Mouse (Mus musculus): ENCODE results near the gene Rab1b. TPM values are rescaled to one million over a fixed set of nuclear protein-coding genes. Genes with fewer than 3 reads are reported as not detected.

Rab1b gene
- polyA plus RNA-seq, 1 experiment: 208 TPM

DNA sequence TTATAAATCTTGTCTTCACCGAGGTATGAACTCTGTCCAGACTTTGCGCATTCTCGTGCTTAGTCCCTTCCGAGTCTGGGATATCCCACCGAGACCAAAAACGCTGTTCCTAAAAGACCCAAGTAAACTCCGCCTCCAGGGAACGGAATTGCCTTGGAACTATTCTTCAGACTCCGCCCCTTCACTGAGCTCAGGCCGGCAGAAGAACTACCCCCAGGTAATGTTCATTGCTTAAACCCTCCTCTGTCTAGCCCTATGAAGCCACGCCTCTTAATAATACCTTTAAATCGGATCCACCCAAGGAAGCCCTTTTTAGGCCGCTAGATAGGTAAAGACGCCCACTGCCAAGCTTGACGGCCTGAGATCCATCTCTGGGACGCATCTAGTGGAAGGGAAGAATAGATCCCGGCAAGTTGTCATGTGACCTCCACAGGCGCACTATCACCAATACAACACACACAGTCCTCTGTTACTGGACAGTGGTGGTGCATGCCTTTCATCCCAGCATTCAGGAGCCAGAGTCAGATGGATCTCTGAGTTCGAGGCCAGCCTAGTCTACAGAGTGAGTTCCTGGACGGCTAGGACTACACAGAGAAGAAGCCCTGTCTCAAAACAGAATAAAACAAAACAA is 34.4 kb downstream of the Rab1b start:
- DNase-seq (ENCODE audit: extremely low spot score in 1 of 2, low spot score in 1 of 2): no peak

DNA sequence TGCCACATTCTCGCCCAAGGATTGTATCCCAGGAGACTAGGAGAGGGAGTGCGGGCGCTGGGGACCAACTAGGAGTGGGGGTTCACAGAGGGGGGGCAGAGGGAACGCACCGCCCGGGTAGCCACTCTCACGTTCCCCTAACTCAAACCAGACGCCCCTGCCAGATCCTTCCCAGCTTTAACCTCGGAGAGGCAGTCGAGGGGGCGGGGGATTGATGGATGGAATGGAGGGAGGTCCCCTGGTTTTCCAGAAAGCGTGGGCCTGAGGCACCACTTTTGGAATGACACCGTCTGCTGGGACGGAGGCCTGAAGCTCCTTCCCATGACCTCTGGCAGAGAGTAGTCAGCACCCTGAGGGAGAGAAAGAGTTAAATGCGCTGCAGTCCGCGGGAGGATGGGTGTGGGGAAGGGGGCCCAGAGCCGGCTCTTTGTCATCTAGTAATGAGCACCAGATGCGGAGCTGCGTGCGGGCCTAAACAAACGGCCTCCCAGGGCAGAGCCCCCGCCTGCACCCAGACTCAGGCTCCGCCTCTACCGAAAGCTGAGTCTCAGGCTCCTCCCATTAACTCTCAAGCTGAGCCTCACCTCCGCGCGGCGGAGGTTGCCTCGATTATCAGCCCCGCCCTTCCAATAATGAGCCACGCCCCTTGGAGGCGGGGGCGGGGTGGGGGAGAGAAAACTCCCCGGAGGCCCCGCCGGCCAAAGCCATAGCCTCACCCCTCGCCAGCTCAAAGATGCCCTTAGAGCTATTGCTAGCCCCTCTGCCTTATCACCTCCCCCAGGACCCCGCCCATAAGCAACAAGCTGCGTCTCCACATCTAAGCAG is 35.1 kb downstream of the Rab1b start:
- no peak for DNase-seq (ENCODE audit: extremely low spot score in 1 of 2, low spot score in 1 of 2)

DNA sequence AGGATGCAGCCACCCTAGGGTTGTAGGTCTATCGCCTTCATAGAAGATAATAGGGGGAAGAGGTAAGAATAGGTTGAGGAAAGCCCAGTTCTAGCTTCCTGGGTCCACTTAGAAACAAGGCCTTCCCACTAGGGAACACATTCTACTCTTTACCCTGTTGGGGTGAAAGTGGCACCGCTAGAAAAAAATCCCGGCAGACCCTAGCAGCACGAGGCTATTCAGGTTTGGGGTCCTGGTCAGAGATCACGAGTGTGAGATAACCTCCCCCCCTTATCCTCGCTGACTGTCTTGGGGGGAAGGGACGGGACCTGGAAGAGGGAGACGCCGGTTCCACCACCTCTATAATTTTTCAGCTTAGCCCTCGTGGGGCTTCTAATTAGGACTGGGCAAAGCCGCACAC is 35.8 kb downstream of the Rab1b start:
- DNase-seq (ENCODE audit: extremely low spot score in 1 of 2, low spot score in 1 of 2): no peak

DNA sequence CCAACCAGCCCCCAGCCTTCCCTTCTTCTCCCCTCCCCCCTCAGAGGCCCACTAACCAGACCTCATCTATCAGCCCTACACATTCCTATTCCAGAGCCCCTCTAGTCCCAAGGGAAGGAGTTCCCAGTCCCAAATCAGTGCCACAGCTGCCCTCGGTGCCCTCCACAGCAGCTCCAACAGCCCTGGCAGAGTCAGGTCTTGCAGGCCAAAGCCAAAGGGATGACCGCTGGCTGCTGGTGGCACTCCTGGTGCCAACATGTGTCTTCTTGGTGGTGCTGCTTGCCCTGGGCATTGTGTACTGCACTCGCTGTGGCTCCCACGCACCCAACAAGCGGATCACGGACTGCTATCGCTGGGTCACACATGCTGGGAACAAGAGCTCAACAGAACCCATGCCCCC is 36.9 kb downstream of the Rab1b start:
- DNase-seq (ENCODE audit: extremely low spot score in 1 of 2, low spot score in 1 of 2): no peak

DNA sequence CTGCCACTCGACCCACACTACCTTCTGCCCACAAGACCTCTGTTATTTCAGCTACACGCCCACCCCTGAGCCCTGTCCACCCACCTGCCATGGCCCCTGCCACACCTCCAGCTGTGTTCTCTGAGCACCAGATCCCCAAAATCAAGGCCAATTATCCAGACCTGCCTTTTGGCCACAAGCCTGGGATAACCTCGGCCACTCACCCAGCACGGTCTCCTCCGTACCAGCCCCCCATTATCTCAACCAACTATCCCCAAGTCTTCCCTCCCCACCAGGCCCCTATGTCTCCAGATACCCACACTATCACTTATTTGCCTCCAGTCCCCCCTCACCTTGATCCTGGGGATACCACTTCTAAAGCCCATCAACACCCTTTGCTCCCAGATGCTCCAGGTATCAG is 37.4 kb downstream of the Rab1b start:
- DNase-seq (ENCODE audit: extremely low spot score in 1 of 2, low spot score in 1 of 2): no peak

DNA sequence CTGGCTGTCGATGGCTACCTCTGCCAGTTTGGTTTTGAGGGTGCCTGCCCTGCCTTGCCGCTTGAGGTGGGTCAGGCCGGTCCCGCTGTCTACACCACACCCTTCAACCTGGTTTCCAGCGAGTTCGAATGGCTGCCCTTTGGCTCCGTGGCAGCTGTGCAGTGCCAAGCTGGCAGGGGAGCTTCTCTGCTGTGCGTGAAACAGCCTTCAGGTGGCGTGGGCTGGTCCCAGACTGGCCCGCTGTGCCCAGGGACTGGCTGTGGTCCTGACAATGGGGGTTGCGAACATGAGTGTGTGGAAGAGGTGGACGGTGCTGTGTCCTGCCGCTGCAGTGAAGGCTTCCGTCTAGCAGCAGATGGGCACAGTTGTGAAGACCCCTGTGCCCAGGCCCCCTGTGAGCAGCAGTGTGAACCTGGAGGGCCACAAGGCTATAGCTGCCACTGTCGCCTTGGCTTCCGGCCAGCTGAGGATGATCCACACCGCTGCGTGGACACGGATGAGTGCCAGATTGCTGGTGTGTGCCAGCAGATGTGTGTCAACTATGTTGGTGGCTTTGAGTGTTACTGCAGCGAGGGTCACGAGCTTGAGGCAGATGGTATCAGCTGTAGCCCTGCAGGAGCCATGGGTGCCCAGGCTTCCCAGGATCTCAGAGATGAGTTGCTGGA is 38.2 kb downstream of the Rab1b start:
- no peak for DNase-seq (ENCODE audit: extremely low spot score in 1 of 2, low spot score in 1 of 2)

DNA sequence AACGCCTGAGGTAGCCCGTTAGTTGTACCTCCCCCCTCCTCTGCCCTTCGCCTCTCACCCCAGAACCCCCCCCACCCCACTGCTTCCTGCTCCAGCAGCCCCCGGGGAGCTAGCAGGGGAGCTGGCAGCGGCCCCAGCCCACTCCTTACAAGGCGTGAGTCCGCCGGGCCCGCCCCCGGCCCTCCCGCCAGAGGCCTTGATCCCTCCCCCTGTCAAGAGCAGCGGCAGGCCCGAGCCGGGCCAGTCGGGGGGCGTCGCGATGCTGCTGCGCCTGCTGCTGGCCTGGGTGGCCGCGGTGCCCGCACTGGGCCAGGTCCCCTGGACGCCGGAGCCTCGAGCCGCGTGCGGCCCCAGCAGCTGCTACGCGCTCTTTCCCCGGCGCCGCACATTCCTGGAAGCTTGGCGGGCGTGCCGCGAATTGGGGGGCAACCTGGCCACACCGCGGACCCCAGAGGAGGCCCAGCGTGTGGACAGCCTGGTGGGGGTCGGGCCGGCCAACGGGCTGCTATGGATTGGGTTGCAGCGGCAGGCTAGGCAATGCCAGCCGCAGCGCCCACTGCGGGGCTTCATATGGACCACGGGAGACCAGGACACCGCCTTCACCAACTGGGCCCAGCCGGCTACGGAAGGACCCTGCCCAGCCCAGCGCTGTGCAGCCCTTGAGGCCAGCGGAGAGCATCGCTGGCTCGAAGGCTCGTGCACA is 38.9 kb downstream of the Rab1b start, which contains the start of gene Cd248:
Gene Cd248, plus strand, starts transcription at position 212 of the 703 bp plus-strand sequence.
- no peak for DNase-seq (ENCODE audit: extremely low spot score in 1 of 2, low spot score in 1 of 2)

DNA sequence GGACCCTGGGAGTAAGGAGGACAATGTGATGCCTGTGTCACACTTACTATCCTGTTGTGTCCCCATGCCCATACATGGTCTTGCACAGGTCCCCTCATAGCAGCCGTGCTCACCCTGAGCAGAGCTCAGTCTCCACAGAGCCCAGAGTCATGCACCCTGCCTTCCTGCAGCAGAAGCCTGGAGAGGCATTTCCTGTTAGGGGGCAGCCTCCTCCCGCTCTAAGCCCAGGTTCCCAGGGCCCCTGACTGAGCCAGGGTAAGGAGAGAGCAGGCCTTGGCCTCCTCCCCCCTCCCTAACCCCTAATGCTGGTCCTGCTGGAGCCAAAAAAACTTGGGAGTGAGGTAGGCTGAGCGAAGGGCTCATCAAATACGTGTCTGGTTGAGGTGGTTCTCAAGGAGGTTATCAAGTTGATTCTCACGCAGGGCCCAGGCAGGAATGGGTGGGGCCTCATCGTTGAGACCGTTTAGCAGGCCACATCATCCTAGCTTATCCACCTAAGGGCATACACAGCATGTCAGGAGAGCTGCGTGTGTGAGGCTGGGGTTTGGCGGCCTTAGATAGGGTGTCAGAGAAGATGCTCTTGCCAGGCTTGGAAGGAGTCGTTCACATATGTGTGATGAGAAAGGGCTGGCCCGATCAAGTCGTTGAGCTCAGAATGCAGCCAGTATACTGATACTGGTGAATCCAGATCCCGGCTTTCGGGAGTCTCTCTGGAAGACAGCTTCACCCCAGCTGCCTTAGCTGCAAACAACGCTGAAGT is 39.7 kb downstream of the Rab1b start:
- no peak for DNase-seq (ENCODE audit: extremely low spot score in 1 of 2, low spot score in 1 of 2)

DNA sequence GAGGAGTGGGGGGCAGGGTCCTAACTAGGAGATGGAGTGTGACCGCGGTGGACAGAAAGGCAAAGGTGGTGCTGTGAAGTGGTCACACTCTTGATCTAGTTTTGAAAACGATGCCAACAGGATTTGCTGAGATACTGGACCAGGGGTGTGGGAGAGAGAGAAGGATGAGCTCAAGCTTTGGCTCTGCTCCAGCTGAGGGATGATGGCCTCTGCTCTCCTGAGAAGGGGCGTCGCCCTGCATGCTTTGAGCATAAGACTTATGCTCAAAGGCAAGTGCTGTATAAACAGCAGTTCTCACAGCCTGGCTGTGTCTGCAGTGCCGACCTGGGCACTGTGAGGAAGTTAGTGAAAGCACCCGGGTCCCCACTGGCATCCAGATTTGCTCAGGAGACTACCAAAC is 41.8 kb downstream of the Rab1b start:
- DNase-seq (ENCODE audit: extremely low spot score in 1 of 2, low spot score in 1 of 2): no peak

DNA sequence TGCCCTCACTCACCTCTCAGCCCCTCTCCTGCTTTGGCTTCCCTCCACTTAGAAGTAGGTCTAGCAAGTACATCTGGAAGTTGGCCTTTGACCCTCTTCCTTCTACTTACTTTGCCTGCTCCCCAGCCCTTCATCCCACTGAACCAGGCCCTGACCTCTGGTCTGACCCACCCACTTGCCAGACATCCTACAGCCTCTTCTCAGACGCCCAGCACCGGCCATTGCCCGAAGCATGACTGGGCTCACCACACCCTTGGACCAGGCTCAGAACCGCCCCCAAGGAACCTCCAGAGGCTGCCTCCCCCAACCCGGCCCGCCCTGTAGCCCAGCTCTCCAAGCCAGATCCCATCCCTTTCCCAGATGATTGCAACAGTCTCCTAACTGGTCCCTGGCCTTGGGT is 44.4 kb downstream of the Rab1b start:
- no peak for DNase-seq (ENCODE audit: extremely low spot score in 1 of 2, low spot score in 1 of 2)

DNA sequence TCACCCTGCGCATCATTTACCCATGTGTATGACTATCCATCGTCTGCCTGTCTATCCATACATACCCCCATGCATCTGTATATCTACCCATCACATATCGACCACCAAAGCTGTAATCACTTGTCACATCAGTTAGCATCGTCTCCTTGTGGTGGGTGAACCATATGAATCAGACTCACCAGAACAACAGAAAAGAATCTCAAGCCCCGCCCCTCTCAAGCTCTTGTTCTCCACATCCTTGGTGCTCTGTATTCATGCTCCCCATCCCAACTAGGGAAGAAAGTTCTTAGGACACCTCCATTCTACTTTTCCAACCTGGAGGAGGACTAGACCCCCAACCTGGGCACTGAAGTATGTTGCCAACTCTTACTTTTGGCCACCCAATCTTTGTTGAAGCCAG is 44.8 kb downstream of the Rab1b start:
- DNase-seq (ENCODE audit: extremely low spot score in 1 of 2, low spot score in 1 of 2): no peak

DNA sequence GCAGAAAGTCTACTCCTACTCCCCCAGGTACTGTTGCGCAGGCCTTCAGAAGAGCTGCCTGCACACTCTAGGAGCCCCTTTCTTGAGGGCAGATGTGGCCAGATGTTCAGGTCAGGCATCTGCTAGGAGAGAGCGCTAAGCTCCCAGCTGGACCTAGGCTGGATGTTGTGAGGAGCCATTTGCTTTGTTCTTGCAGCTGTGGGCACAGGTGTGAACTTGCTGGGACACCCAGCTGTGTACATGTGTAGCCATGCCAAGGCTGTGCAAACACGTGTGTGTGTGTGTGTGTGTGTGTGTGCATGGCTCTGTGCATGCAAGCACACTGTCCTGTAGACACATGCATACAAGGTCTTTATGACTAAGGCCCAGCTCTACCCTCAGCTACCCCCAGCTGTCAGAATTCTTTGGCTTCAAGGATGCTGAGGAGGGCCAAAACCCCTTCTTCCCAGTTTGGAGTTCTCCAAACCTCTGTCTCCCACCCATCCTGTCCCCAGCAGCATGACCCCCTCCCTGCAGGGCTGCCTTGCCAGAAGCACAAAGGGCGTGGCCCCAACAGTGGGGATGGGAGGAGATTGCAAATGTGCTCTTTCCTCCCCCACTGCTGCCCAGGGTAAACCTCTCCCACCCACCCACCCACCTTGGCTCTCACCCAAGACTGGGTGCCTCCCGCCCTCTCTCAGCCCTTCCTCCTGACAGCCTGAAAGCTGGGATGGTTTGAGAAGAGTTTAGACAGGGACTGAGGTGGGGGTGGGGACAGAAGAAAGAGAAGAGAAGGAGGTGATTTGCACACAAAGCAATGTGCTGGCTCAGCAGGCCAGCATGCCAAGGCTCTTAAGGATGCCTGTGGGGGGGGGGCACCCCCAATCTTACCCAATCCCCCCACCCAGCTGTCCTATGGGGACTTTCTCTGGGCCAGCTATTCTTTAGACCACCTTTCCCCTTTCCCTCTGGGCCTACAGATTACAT is 46.2 kb downstream of the Rab1b start:
- no peak for DNase-seq (ENCODE audit: extremely low spot score in 1 of 2, low spot score in 1 of 2)

DNA sequence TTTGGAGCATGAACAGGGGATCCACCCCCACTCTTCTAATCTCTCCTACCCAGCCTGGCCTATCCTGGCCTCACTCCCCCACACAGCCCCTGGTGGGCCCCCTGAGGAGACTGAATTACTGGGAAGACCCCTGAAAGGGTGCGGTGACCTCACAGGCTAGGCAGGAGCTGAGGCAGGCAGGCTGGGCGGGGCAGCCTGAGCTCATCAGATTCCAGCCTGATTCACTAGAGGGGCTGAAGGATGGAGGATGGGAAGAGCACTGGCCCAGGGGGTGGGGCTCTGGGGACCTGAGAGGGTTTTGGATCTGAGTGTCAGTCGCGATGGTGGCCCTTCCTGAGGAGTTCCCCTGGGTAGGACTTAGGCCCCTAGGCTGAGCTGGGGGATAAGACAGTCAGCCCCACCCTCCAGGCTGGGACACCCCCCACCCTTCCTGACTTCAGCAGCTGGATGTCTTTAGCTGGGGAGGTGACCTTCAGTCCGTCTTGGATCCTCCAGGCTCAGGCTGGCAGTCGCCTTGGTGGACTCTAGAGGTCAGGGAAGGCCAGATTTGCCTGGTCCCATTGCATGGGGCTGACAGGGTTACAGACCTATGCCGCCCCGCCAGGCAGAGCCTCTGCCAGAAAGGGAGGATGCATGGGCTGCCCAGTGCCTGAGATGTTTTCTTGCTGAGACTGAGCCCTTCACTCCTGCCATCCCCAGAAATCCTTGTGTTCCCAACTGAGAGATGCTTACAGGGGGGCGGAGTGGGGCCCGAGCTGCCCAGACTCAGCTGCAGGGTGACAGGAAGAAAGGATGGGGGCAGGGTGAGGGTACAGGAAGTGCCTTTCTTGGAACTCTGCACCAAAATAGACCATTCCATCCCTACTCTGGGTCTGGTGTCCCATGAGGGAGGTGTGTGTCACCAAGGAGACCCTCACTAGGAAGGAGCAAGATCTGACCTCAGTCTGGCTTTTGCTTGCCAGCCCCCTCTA is 47.8 kb downstream of the Rab1b start:
- DNase-seq (ENCODE audit: extremely low spot score in 1 of 2, low spot score in 1 of 2): no peak

DNA sequence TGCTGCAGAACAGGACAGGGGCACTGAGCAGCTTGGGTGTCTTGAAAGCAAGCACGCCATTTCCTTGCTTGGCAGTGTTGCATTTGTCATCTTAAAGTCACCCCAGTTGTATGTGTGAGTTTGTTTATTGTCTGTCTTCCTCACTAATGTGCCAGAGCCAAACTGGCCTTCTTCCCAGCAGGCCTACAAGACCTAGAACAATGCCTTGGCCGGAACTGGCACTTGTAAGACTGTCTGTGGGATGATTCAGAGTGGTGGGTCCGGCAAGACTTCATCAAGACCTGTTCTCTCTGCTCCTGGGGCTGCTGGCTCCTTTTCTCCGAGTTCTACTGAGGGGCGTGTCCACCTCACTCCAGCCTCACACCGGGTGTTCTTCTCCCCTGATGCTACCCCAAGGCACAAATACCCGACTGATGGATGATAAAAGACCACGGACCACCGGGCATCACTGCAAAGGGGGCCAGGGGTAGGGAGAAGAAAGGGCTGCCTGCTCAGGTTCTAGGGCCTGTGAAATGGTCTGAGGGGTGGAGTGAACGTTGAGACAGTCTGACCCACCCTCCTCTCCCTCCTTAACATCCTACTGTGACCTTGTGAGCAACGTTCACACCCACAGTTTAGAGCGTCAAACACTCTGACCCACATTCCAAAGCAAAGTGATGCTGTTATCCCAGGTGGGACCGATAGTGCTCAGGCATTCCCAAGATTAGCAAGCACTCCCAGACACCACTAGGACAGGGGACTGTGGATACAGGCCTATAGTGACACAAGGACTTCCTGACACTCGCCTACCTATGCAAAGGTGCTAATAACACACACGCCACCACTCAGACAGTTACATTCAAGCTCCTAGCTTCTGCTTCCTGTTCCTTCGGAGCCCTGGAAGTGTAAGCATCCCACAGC is 48.7 kb downstream of the Rab1b start:
- DNase-seq (ENCODE audit: extremely low spot score in 1 of 2, low spot score in 1 of 2): no peak

DNA sequence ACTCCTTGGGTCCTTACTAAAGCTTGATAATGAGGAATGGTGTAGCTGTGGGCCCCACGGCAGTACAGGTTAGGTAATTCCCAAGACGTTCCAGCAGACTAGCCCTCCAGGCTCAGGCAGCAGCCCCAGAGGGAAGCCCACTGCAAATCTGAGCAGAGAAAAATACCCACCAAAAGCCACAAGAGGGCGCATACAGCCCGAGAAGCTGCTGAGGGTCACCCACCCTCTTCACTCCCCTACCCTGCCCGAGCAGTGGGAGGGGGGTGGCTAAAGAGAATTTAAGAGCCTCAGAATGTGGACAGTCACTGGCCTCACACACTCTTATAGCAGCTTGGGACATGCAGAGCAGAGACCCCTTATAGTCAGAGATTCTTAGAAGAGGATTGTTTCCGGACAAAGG is 50.6 kb downstream of the Rab1b start:
- no peak for DNase-seq (ENCODE audit: extremely low spot score in 1 of 2, low spot score in 1 of 2)

DNA sequence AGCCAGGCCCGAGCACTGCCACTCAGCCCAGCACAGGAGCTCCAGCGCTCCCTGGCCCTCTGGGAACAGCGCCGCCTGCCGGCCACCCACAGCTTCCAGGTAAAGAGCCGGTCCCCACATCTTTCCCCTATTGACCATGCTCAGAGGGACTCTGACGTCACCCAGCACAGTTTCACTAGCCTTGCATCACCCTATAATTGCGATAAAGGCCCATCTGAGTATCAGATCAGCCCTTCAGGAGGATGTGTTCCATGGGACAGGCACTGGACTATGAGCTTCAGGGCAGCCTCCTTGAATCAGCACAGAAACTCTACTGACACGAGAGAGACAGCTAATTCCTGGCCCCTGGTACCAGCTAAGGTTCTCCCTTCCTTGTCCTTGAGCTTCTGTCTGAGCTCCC is 53.0 kb downstream of the Rab1b start:
- DNase-seq (ENCODE audit: extremely low spot score in 1 of 2, low spot score in 1 of 2): no peak

DNA sequence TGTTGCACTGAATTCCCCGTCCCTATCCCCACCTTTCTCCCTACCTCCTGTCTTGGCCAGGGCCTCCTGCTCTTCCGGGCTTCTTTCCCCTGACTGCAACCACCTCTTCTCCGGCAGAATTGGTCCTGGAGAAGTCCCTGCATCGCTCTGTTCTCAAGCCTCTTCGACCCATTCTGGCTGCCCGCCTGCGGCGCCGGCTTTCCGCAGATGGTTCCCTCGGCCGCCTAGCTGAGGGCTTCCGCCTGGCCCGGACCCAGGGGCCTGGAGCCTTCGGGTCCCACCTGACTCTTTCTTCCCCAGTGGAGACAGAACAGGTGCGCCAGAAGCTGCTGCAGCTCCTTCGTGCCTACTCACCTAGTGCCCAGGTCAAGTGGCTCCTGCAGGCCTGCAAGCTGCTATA is 54.0 kb downstream of the Rab1b start:
- DNase-seq (ENCODE audit: extremely low spot score in 1 of 2, low spot score in 1 of 2): no peak

Measured in frontal cortex, adult 2 months (tissue).